Mouse (Mus musculus) megakaryocyte, embryonic 14.5 days (primary cell): ENCODE results near the gene 4930539E08Rik.

Experiments
- FLI1 ChIP-seq: IDR thresholded peaks from 2 replicates; pipeline ENCODE4 v1.6.1; 2012; ENCODE audit warnings: low read length, inconsistent platforms, mixed read lengths
- GATA1 ChIP-seq: IDR thresholded peaks from 3 replicates; pipeline ENCODE4 v1.6.1; 2012; ENCODE audit warnings: mixed read lengths, low read length, inconsistent platforms, borderline replicate concordance

- no peak for TF ChIP-seq GATA1
- TF ChIP-seq FLI1, result no peak
Measured at GRCm38 (mm10) chr17:28907959-28908358, 7.2 kb downstream of the 4930539E08Rik start.
